Mouse (Mus musculus) intestine, embryonic 14.5 days (tissue): ENCODE data around the gene Sgtb. TPM values are rescaled to one million over a fixed set of nuclear protein-coding genes. Genes with fewer than 3 reads are reported as not detected.
A peak's percentile ranks its signal among the peaks of the same experiment; 100 is the strongest.

ENCODE experiments used
- ATAC-seq: fragments of 200-750 bp; cut with Nextera tagmentation; replicated peaks from 2 replicates; pipeline ENCODE4 v1.8.0; 2017; ENCODE audit warnings: low read depth, moderate number of reproducible peaks, moderate TSS enrichment, moderate library complexity; ENCODE audit not compliant: low FRiP score, low TSS enrichment
- DNase-seq: peaks from one replicate; pipeline ENCODE4 v3.0.0-alpha.2; 2018; ENCODE audit warnings: low spot score
- H3K27ac ChIP-seq: fragments of 300-500 bp; sonication (generic); 2 replicates; pipeline ENCODE4 v1.5.1; 2014; ENCODE audit warnings: low read depth, mild to moderate bottlenecking, control low read depth
- H3K27me3 ChIP-seq: fragments of 300-500 bp; sonication (generic); replicated peaks from 2 replicates; pipeline ENCODE4 v1.6.1; 2014; ENCODE audit warnings: low read length, control low read depth; ENCODE audit not compliant: control insufficient read depth, insufficient read depth
- H3K36me3 ChIP-seq: fragments of 300-500 bp; sonication (generic); 2 replicates; pipeline ENCODE4 v1.6.1; 2014; ENCODE audit warnings: low read length, control low read depth; ENCODE audit not compliant: control insufficient read depth, insufficient read depth
- H3K4me1 ChIP-seq: fragments of 300-500 bp; sonication (generic); replicated peaks from 2 replicates; pipeline ENCODE4 v1.6.1; 2014; ENCODE audit warnings: low read length, control low read depth, mixed read lengths; ENCODE audit not compliant: control insufficient read depth, insufficient read depth
- H3K4me2 ChIP-seq: fragments of 300-500 bp; sonication (generic); 2 replicates; pipeline ENCODE4 v1.6.1; 2014; ENCODE audit warnings: low read length
- H3K4me3 ChIP-seq: fragments of 300-500 bp; sonication (generic); 2 replicates; pipeline ENCODE4 v1.5.1; 2014; ENCODE audit warnings: low read depth, low read length, control low read depth, mixed read lengths
- H3K9ac ChIP-seq: fragments of 300-500 bp; sonication (generic); 2 replicates; pipeline ENCODE4 v1.6.1; 2014; ENCODE audit warnings: mild to moderate bottlenecking, low read length
- H3K9me3 ChIP-seq: fragments of 300-500 bp; sonication (generic); 2 replicates; pipeline ENCODE4 v1.6.1; 2016; ENCODE audit warnings: low read length, control low read depth; ENCODE audit not compliant: control insufficient read depth
- WGBS: fragments of 180-500 bp; shearing (Covaris S2); extraction: QIAGEN DNeasy Blood & Tissue Kit; methylation state at CpG from one replicate; pipeline ENCODE4 v1.1.7; 2014; 5-methylcytosine and 5-hydroxymethylcytosine counted together
- polyA plus RNA-seq: library from polyadenylated mRNA; unstranded; fragments of >200 nt; fragmentation: Nextera tagmentation; extraction: Ambion mirVana; gene quantifications from 2 replicates; pipeline ENCODE4 v1.2.1, GENCODE M21; 2014

Gene Sgtb
- polyA plus RNA-seq, 1 experiment from 2014 or later = 5.0 TPM

GRCm38 (mm10) chr13:104179176-104179888, 69.8 kb downstream of the Sgtb start:
- H3K9me3 ChIP-seq = no peaks in the 10 kb centered on the region
- DNase-seq (no peak), ATAC-seq (no peak)
- peak overlapping the region; percentile 73 for H3K4me3 ChIP-seq
- H3K4me2 ChIP-seq = peak overlapping the region; percentile 64
- H3K36me3 ChIP-seq = peaks cover 23% of the 10 kb centered on the region
- H3K27me3 ChIP-seq = no peaks in the 10 kb centered on the region
- no peak overlapping the region for H3K27ac ChIP-seq
- 19% methylated on average over 13 of the region's 13 CpGs for WGBS
- peak overlapping the region; percentile 77 for H3K9ac ChIP-seq
- peaks cover 14% of the 10 kb centered on the region for H3K4me1 ChIP-seq

- Histone ChIP-seq H3K9ac (no peak overlapping the region), H3K4me2 (no peak overlapping the region), H3K36me3 (peaks cover 63% of the 10 kb centered on the region), H3K4me3 (no peak overlapping the region), H3K27ac (no peak overlapping the region), H3K4me1 (no peaks in the 10 kb centered on the region), H3K9me3 (no peaks in the 10 kb centered on the region), H3K27me3 (no peaks in the 10 kb centered on the region)
- 84% methylated on average over 4 of the region's 4 CpGs for WGBS
- DNase-seq = no peak
- no peak for ATAC-seq
Measured at GRCm38 (mm10) chr13:104187357-104187756, 77.8 kb downstream of the Sgtb start.

Other genes starting within 250 kb of the Sgtb start
- gene Erbin, start 189.2 kb upstream of the Sgtb start, polyA plus RNA-seq = 32.1 and 32.6 TPM in 2 replicates
- gene Nln, start 127 bp upstream of the Sgtb start, polyA plus RNA-seq = 24.7 and 27.1 TPM in 2 replicates
- 56.0 and 59.8 TPM in 2 replicates for gene Trappc13, start 68.7 kb downstream of the Sgtb start, polyA plus RNA-seq
- gene Trim23, start 69.1 kb downstream of the Sgtb start, polyA plus RNA-seq = 15.6 and 17.0 TPM in 2 replicates
- gene Cenpk, start 118.9 kb downstream of the Sgtb start, polyA plus RNA-seq = 53.4 and 63.7 TPM in 2 replicates
- gene Ppwd1, start 119.1 kb downstream of the Sgtb start, polyA plus RNA-seq = 11.8 and 15.1 TPM in 2 replicates
- 4.4 and 4.5 TPM in 2 replicates for gene Adamts6, start 178.1 kb downstream of the Sgtb start, polyA plus RNA-seq